Mouse (Mus musculus) intestine, embryonic 16.5 days (tissue): ENCODE measurements around the gene Pak4. TPM values are rescaled to one million over a fixed set of nuclear protein-coding genes. Genes with fewer than 3 reads are reported as not detected.

Source experiments
- ATAC-seq: fragments of 200-750 bp; cut with Nextera tagmentation; 2 replicates; pipeline ENCODE4 v1.8.0; 2017; ENCODE audit warnings: moderate TSS enrichment, moderate library complexity
- H3K27ac ChIP-seq: fragments of 300-500 bp; sonication (generic); 2 replicates; pipeline ENCODE4 v1.5.1; 2014; ENCODE audit warnings: mild to moderate bottlenecking, low read length
- H3K27me3 ChIP-seq: fragments of 300-500 bp; sonication (generic); replicated peaks from 2 replicates; pipeline ENCODE4 v1.6.1; 2014; ENCODE audit warnings: low read length, control low read depth, mixed read lengths; ENCODE audit not compliant: control insufficient read depth, insufficient read depth
- H3K36me3 ChIP-seq: fragments of 300-500 bp; sonication (generic); 2 replicates; pipeline ENCODE4 v1.6.1; 2014; ENCODE audit warnings: low read length, control low read depth; ENCODE audit not compliant: control insufficient read depth, insufficient read depth
- H3K4me1 ChIP-seq: fragments of 300-500 bp; sonication (generic); 2 replicates; pipeline ENCODE4 v1.6.1; 2014; ENCODE audit warnings: low read length, control low read depth, mixed read lengths; ENCODE audit not compliant: control insufficient read depth, insufficient read depth
- H3K4me2 ChIP-seq: fragments of 300-500 bp; sonication (generic); 2 replicates; pipeline ENCODE4 v1.6.1; 2014; ENCODE audit warnings: low read depth, low read length, control low read depth
- H3K4me3 ChIP-seq: fragments of 300-500 bp; sonication (generic); 2 replicates; pipeline ENCODE4 v1.5.1; 2014; ENCODE audit warnings: mild to moderate bottlenecking, low read length
- H3K9ac ChIP-seq: fragments of 300-500 bp; sonication (generic); 2 replicates; pipeline ENCODE4 v1.6.1; 2014; ENCODE audit warnings: low read depth, low read length
- H3K9me3 ChIP-seq: fragments of 300-500 bp; sonication (generic); 2 replicates; pipeline ENCODE4 v1.6.1; 2016; ENCODE audit warnings: low read length, control low read depth; ENCODE audit not compliant: control insufficient read depth
- WGBS: fragments of 180-500 bp; shearing (Covaris S2); extraction: QIAGEN DNeasy Blood & Tissue Kit; methylation state at CpG from one replicate; pipeline ENCODE4 v1.1.7; 2014; 5-methylcytosine and 5-hydroxymethylcytosine counted together
- polyA plus RNA-seq: library from polyadenylated mRNA; unstranded; fragments of >200 nt; fragmentation: Nextera tagmentation; extraction: Ambion mirVana; gene quantifications from 2 replicates; pipeline ENCODE4 v1.2.1, GENCODE M21; 2015

Gene Pak4
- polyA plus RNA-seq, 1 experiment from 2014 or later, result 55.4 TPM

- H3K4me2 ChIP-seq, result peak overlapping the region; percentile 81
- ATAC-seq, result peak; percentile 15; the same call in 1 of the 2 replicates
- peak overlapping the region; percentile 53; the same call in 1 of the 2 replicates for H3K9ac ChIP-seq
- WGBS, result 64% methylated on average over 8 of the region's 8 CpGs
- peak overlapping the region; percentile 70 for H3K4me3 ChIP-seq
- H3K27ac ChIP-seq, result peak overlapping the region; percentile 94
- H3K9me3 ChIP-seq, result no peaks in the 10 kb centered on the region
- no peaks in the 10 kb centered on the region for H3K36me3 ChIP-seq
- peaks cover 61% of the 10 kb centered on the region for H3K4me1 ChIP-seq
- no peaks in the 10 kb centered on the region for H3K27me3 ChIP-seq
Measured at GRCm38 (mm10) chr7:28595751-28596435, 2.1 kb downstream of the Pak4 start.

- Histone ChIP-seq H3K27me3 (no peaks in the 10 kb centered on the region), H3K27ac (peak overlapping the region; percentile 15; the same call in 1 of the 2 replicates), H3K9ac (peak overlapping the region; percentile 38; the same call in 1 of the 2 replicates), H3K36me3 (no peaks in the 10 kb centered on the region), H3K4me2 (no peak overlapping the region), H3K9me3 (no peaks in the 10 kb centered on the region), H3K4me1 (peaks cover 74% of the 10 kb centered on the region), H3K4me3 (no peak overlapping the region)
- no peak for ATAC-seq
- WGBS, result 44% methylated on average over 14 of the region's 14 CpGs
Measured at GRCm38 (mm10) chr7:28593206-28594111, 4.5 kb downstream of the Pak4 start.

- Histone ChIP-seq H3K27ac (no peak overlapping the region; the same call in 1 of the 2 replicates), H3K4me1 (peaks cover 86% of the 10 kb centered on the region), H3K4me2 (no peak overlapping the region), H3K9me3 (no peaks in the 10 kb centered on the region), H3K36me3 (no peaks in the 10 kb centered on the region), H3K27me3 (no peaks in the 10 kb centered on the region), H3K9ac (no peak overlapping the region), H3K4me3 (no peak overlapping the region)
- ATAC-seq, result no peak
- WGBS, result 65% methylated on average over 1 of the region's 1 CpGs
Measured at GRCm38 (mm10) chr7:28591862-28592261, 6.1 kb downstream of the Pak4 start.

- H3K27me3 ChIP-seq, result no peaks in the 10 kb centered on the region
- no peak overlapping the region for H3K27ac ChIP-seq
- H3K9me3 ChIP-seq, result no peaks in the 10 kb centered on the region
- H3K4me2 ChIP-seq, result no peak overlapping the region
- ATAC-seq, result no peak
- no peaks in the 10 kb centered on the region for H3K36me3 ChIP-seq
- no peak overlapping the region for H3K4me3 ChIP-seq
- peaks cover 80% of the 10 kb centered on the region for H3K4me1 ChIP-seq
- 0 out of 2 replicates have a peak overlapping the region, but pooled peaks have one; percentile 32 for H3K9ac ChIP-seq
Measured at GRCm38 (mm10) chr7:28587644-28588043, 10.3 kb downstream of the Pak4 start.

- 66% methylated on average over 6 of the region's 6 CpGs for WGBS
- no peak overlapping the region for H3K9ac ChIP-seq
- no peaks in the 10 kb centered on the region for H3K36me3 ChIP-seq
- peak overlapping the region; percentile 26; the same call in 1 of the 2 replicates for H3K27ac ChIP-seq
- H3K4me3 ChIP-seq, result no peak overlapping the region
- no peak for ATAC-seq
- H3K27me3 ChIP-seq, result no peaks in the 10 kb centered on the region
- no peak overlapping the region for H3K4me2 ChIP-seq
- no peaks in the 10 kb centered on the region for H3K9me3 ChIP-seq
- peaks cover 78% of the 10 kb centered on the region for H3K4me1 ChIP-seq
Measured at GRCm38 (mm10) chr7:28586663-28587411, 11.1 kb downstream of the Pak4 start.

DNA sequence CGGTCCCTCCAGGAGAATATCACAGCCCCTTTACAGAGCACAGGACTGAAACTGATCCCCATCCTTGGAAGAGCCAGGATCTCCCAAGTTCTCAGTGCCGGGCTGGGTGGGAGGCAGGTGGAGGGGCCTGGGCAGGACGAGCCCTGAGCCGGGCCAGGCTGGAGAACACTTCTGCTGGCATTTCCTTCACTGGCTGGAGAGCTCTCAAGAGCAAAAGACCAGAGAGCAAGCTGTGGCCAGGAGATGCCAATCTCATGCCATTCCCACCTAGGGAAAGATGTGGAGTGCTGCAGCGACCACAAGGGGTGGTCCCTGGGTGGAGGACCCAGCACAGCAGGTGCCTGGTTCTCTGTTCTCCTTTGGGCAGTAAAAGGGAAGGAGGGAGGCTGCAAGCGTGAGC, 13.0 kb downstream of the Pak4 start:
- Histone ChIP-seq H3K9ac (peak overlapping the region; percentile 46), H3K27me3 (no peaks in the 10 kb centered on the region), H3K4me3 (no peak overlapping the region), H3K4me2 (no peak overlapping the region), H3K9me3 (no peaks in the 10 kb centered on the region), H3K36me3 (no peaks in the 10 kb centered on the region), H3K27ac (peak overlapping the region; percentile 88), H3K4me1 (peaks cover 70% of the 10 kb centered on the region)
- WGBS, result 69% methylated on average over 6 of the region's 6 CpGs
- no peak for ATAC-seq

- Histone ChIP-seq H3K36me3 (no peaks in the 10 kb centered on the region), H3K4me3 (no peak overlapping the region), H3K27me3 (no peaks in the 10 kb centered on the region), H3K4me2 (peak overlapping the region; percentile 32; the same call in 1 of the 2 replicates), H3K9ac (peak overlapping the region; percentile 46; the same call in 1 of the 2 replicates), H3K27ac (peak overlapping the region; percentile 88), H3K9me3 (no peaks in the 10 kb centered on the region), H3K4me1 (peaks cover 74% of the 10 kb centered on the region)
- no peak for ATAC-seq
- WGBS, result 48% methylated on average over 4 of the region's 4 CpGs
Measured at GRCm38 (mm10) chr7:28584468-28584867, 13.5 kb downstream of the Pak4 start.

DNA sequence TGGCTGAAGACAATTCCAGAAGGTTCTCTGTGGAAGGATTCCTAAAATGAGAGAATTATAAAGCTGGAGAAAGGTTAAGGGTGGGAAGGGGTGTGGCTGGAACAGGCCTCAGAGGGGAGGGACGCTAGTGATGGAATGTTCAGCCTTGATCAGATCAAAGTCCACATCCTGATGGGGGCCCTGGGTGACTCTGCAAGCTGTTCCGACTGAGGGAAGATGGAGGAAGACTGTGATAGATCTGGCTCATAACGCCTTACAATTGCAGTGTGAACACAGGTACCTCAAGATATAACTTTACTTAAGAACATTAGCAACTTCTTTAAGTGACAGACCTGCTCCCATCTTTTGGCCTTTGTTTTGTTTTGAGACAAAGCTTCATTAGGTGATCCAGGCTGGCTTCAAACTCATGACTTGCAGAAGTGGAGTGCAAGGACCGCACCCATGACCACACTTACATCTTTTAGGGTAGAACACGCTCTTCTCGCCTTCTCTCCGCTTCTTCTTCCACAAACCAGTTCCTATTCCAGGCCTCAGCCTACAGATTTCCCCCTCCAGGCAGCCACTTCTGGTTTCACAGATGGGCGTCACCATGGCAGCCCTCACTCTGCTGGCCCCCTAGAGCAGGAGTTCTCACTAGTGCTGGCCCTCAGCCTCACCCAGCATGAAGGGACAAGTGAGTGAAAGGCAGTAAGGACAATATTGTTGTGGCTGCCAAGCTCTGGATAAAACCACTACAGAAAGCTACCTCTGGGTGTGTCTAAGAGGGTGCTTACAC, 14.2 kb downstream of the Pak4 start:
- Histone ChIP-seq H3K27ac (peak overlapping the region; percentile 88), H3K4me1 (peaks cover 80% of the 10 kb centered on the region), H3K4me3 (peak overlapping the region; percentile 4; the same call in 1 of the 2 replicates), H3K9me3 (no peaks in the 10 kb centered on the region), H3K36me3 (no peaks in the 10 kb centered on the region), H3K4me2 (peak overlapping the region; percentile 46), H3K9ac (0 out of 2 replicates have a peak overlapping the region, but pooled peaks have one; percentile 30), H3K27me3 (no peaks in the 10 kb centered on the region)
- peak; percentile 82 for ATAC-seq
- 62% methylated on average over 8 of the region's 8 CpGs for WGBS
